ENCODE assay signal across 29 mouse cellular contexts in genomic region chr6:65892045-65892660, GRCm38 (mm10).
DNase-seq lines count a peak whose midpoint lies in the region; ATAC-seq and TF ChIP-seq lines count a peak whose summit lies in the region.
"Had no signal": no experiment of that assay in that cellular context is flagged by ENCODE, and none has a peak within 500 bp of the region (broad histone marks: within the 10 kb centered on the region; RNA-seq: fewer than 3 reads in every experiment).

No protein-coding gene starts in this region.

- peak; percentile 87 for ATAC-seq in kidney, embryonic 14.5 days (ENCODE audit: low FRiP score, low TSS enrichment)
- no peak for ATAC-seq in lung, embryonic 14.5 days (ENCODE audit: insufficient read depth)
- ATAC-seq in hindbrain, embryonic 16.5 days = no peak
- ATAC-seq: forebrain, embryonic 14.5 days; intestine, embryonic 15.5 days; lung, postnatal 0 days; midbrain, embryonic 13.5 days had no signal

- no peak for TF ChIP-seq CTCF in lung, embryonic 14.5 days (IDR thresholded peaks at IDR 0.05; ENCODE audit: low read depth)
- no peak for TF ChIP-seq CTCF in lung, adult 2 months (IDR thresholded peaks at IDR 0.05; ENCODE audit: insufficient read depth, low read length)

- peaks cover 5% of the 10 kb centered on the region for H3K4me1 ChIP-seq in kidney, embryonic 14.5 days (ENCODE audit: control insufficient read depth, insufficient read depth, low read length)
- H3K4me1 ChIP-seq in lung, embryonic 14.5 days (ENCODE audit: insufficient read depth) = no peaks in the 10 kb centered on the region
- H3K4me1 ChIP-seq in lung, adult 2 months (ENCODE audit: control insufficient read depth, insufficient read depth, low read length) = no peaks in the 10 kb centered on the region
- no peaks in the 10 kb centered on the region for H3K4me1 ChIP-seq in hindbrain, embryonic 16.5 days (ENCODE audit: control insufficient read depth, insufficient read depth, low read depth, low read length)
- H3K4me1 ChIP-seq: heart, embryonic 13.5 days; hindbrain, embryonic 10.5 days; hindbrain, embryonic 15.5 days; intestine, embryonic 15.5 days; midbrain, embryonic 13.5 days had no signal

- no peak overlapping the region for H3K4me3 ChIP-seq in kidney, embryonic 14.5 days (ENCODE audit: low read length)
- H3K4me3 ChIP-seq in lung, embryonic 14.5 days (ENCODE audit: low read depth, low read length) = no peak overlapping the region
- no peak overlapping the region for H3K4me3 ChIP-seq in lung, adult 2 months (replicated peaks; ENCODE audit: extremely low read depth, low read depth, low read length)
- H3K4me3 ChIP-seq in hindbrain, embryonic 16.5 days (ENCODE audit: low read length) = no peak overlapping the region
- H3K4me3 ChIP-seq: gastrocnemius, adult 2 months; heart, adult 2 months; heart, embryonic 13.5 days; hindbrain, embryonic 10.5 days; hindbrain, embryonic 15.5 days; intestine, embryonic 15.5 days; limb, embryonic 13.5 days; megakaryocyte, embryonic 14.5 days; midbrain, embryonic 13.5 days; neural tube, embryonic 13.5 days had no signal

- peaks cover 4% of the 10 kb centered on the region; the same call in 1 of the 2 replicates for H3K36me3 ChIP-seq in kidney, embryonic 14.5 days (ENCODE audit: control insufficient read depth, insufficient read depth, low read length)
- peaks cover 10% of the 10 kb centered on the region; the same call in 1 of the 2 replicates for H3K36me3 ChIP-seq in lung, embryonic 14.5 days (ENCODE audit: insufficient read depth)
- no peaks in the 10 kb centered on the region for H3K36me3 ChIP-seq in hindbrain, embryonic 16.5 days (ENCODE audit: control insufficient read depth, insufficient read depth, low read length)
- H3K36me3 ChIP-seq: G1E; hindbrain, embryonic 15.5 days; intestine, embryonic 15.5 days had no signal

- H3K9me3 ChIP-seq in kidney, embryonic 14.5 days (ENCODE audit: control insufficient read depth, low read length) = no peaks in the 10 kb centered on the region
- no peaks in the 10 kb centered on the region for H3K9me3 ChIP-seq in lung, embryonic 14.5 days (ENCODE audit: low read depth, low read length)
- no peaks in the 10 kb centered on the region for H3K9me3 ChIP-seq in hindbrain, embryonic 16.5 days (ENCODE audit: control insufficient read depth, low read length)
- H3K9me3 ChIP-seq: G1E; heart, embryonic 13.5 days; hindbrain, embryonic 10.5 days; hindbrain, embryonic 15.5 days; intestine, embryonic 15.5 days; limb, embryonic 13.5 days; megakaryocyte, embryonic 14.5 days; midbrain, embryonic 13.5 days; neural tube, embryonic 13.5 days had no signal

- no peak overlapping the region for H3K27ac ChIP-seq in kidney, embryonic 14.5 days (ENCODE audit: low read depth, low read length)
- no peak overlapping the region for H3K27ac ChIP-seq in lung, embryonic 14.5 days (ENCODE audit: low read depth)
- H3K27ac ChIP-seq in hindbrain, embryonic 16.5 days (ENCODE audit: low read depth, low read length) = no peak overlapping the region
- H3K27ac ChIP-seq: gastrocnemius, adult 2 months; heart, adult 2 months; heart, embryonic 13.5 days; hindbrain, embryonic 10.5 days; hindbrain, embryonic 15.5 days; intestine, embryonic 15.5 days; limb, embryonic 13.5 days; midbrain, embryonic 13.5 days; neural tube, embryonic 13.5 days had no signal

- no peak overlapping the region for H3K4me2 ChIP-seq in kidney, embryonic 14.5 days (replicated peaks; ENCODE audit: low read depth, low read length)
- H3K4me2 ChIP-seq in lung, embryonic 14.5 days = no peak overlapping the region
- H3K4me2 ChIP-seq in hindbrain, embryonic 16.5 days (ENCODE audit: low read length) = no peak overlapping the region
- H3K4me2 ChIP-seq: heart, embryonic 13.5 days; hindbrain, embryonic 15.5 days; intestine, embryonic 15.5 days; limb, embryonic 13.5 days; liver, embryonic 11.5 days; midbrain, embryonic 13.5 days; neural tube, embryonic 13.5 days had no signal

- no peak overlapping the region for H3K9ac ChIP-seq in kidney, embryonic 14.5 days (ENCODE audit: low read depth, low read length)
- H3K9ac ChIP-seq in lung, embryonic 14.5 days = no peak overlapping the region
- no peak overlapping the region for H3K9ac ChIP-seq in hindbrain, embryonic 16.5 days (ENCODE audit: low read depth, low read length)
- H3K9ac ChIP-seq: heart, embryonic 13.5 days; hindbrain, embryonic 15.5 days; intestine, embryonic 15.5 days; limb, embryonic 13.5 days; midbrain, embryonic 13.5 days; neural tube, embryonic 13.5 days had no signal

- no peak for DNase-seq in kidney, adult 8-10 months
- DNase-seq in lung, embryonic 14.5 days = peak; percentile 20
- DNase-seq in lung, adult 2 months = no peak
- peak; percentile 8 for DNase-seq in kidney, postnatal 14 days
- DNase-seq in heart, adult 9 months (ENCODE audit: low spot score in 2 of 2) = no peak
- DNase-seq: adrenal gland, postnatal 14 days; cerebellum, adult 11 months; cerebellum, adult 9-10 months; gastrocnemius, adult 2 months; gastrocnemius, postnatal 36 days; heart, adult 2 months; heart, postnatal 14 days; lung, postnatal 4 days; thymus, adult 2 months; thymus, postnatal 36 days had no signal

- TF ChIP-seq POLR2A in lung, adult 2 months (IDR thresholded peaks at IDR 0.05; ENCODE audit: borderline replicate concordance, extremely low read depth, low read depth, low read length) = no peak

- H3K27me3 ChIP-seq in kidney, embryonic 14.5 days (ENCODE audit: control insufficient read depth, insufficient read depth, low read length) = no peaks in the 10 kb centered on the region
- no peaks in the 10 kb centered on the region for H3K27me3 ChIP-seq in lung, embryonic 14.5 days (ENCODE audit: insufficient read depth, low read length)
- H3K27me3 ChIP-seq in hindbrain, embryonic 16.5 days (replicated peaks; ENCODE audit: control insufficient read depth, insufficient read depth, low read length) = no peaks in the 10 kb centered on the region
- H3K27me3 ChIP-seq: heart, embryonic 13.5 days; hindbrain, embryonic 15.5 days; intestine, embryonic 15.5 days; limb, embryonic 13.5 days; megakaryocyte, embryonic 14.5 days; midbrain, embryonic 13.5 days; neural tube, embryonic 13.5 days had no signal

- 23% methylated on average over 4 of the region's 4 CpGs for whole genome bisulfite sequencing in kidney, embryonic 14.5 days
- WGBS in lung, embryonic 14.5 days = 59% methylated on average over 4 of the region's 4 CpGs
- 72% methylated on average over 4 of the region's 4 CpGs for WGBS in lung, adult 2 months
- WGBS in hindbrain, embryonic 16.5 days = 70% methylated on average over 4 of the region's 4 CpGs

Comparison
In these comparisons a context has a peak if more than half of its experiments do, and no peak if none do; other contexts are left out.
1. DNase-seq: peak in lung, embryonic 14.5 days (single experiment) and kidney, postnatal 14 days (single experiment); none in kidney, adult 8-10 months (0 of 2), lung, adult 2 months (single experiment) and heart, adult 9 months (0 of 2).